Mouse (Mus musculus) ES-E14 (cell line): ENCODE measurements around the gene Vdr.

Source experiments
- CHD2 ChIP-seq: IDR thresholded peaks from 2 replicates; pipeline ENCODE4 v1.6.1; 2014; ENCODE audit warnings: mild to moderate bottlenecking, low read depth, low read length, inconsistent platforms
- HCFC1 ChIP-seq: IDR thresholded peaks from 2 replicates; pipeline ENCODE4 v1.6.1; 2012; ENCODE audit warnings: low read length, inconsistent platforms, borderline replicate concordance; ENCODE audit not compliant: insufficient read depth
- MAFK ChIP-seq: IDR thresholded peaks from 2 replicates; pipeline ENCODE4 v1.6.1; 2014; ENCODE audit warnings: mild to moderate bottlenecking, low read depth, low read length, inconsistent platforms; ENCODE audit not compliant: insufficient read depth
- ZC3H11A ChIP-seq: IDR thresholded peaks from 2 replicates; pipeline ENCODE4 v1.6.1; 2012; ENCODE audit warnings: low read depth, mild to moderate bottlenecking, inconsistent platforms, low read length, borderline replicate concordance
- ZNF384 ChIP-seq: IDR thresholded peaks from 2 replicates; pipeline ENCODE4 v1.6.1; 2012; ENCODE audit warnings: low read depth, low read length, inconsistent platforms

DNA sequence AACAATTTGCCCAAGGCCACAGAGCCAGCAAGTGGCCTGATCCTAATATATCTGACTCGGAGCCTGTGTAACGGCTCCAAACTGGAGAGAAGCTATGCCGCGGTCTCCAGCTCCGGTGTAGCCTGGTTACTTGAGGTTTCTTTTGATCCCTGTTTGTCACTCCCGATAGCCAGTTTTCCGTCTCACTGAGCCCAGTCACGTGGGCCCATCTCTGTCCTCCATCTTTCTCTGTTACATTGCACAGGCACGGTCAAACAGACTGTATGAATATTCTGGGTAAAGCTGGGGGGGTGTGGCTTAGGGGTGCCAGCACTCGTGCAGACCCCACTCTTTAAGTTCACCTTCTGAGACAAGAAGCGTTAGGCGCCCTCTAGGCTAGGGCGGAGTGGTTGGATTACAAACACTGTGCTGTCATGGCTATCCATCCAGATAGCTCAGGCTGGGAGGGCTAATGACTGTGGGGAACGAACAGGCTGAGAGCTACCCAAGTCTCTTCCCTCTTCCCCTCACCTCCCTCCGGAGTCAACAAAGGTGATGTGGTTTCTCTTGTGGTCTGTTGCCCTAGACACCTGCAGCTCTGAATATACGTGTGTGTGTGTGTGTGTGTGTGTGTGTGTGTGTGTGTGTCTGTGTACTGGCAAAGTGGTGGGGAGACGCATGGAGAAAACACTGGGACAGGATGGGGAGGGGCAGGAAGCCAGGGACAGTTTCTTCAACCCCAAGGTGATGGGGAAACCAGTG is 74.1 kb downstream of the Vdr start:
- TF ChIP-seq MAFK, result no peak
- TF ChIP-seq ZC3H11A, result no peak
- no peak for TF ChIP-seq HCFC1
- no peak for TF ChIP-seq CHD2
- TF ChIP-seq ZNF384, result no peak
